Mouse (Mus musculus) kidney, embryonic 14.5 days (tissue): Measurements from ENCODE around the gene Grifin. TPM values are rescaled to one million over a fixed set of nuclear protein-coding genes. Genes with fewer than 3 reads are reported as not detected.

Source experiments
- ATAC-seq: fragments of 200-750 bp; cut with Nextera tagmentation; 2 replicates; pipeline ENCODE4 v1.8.0; 2017; ENCODE audit warnings: moderate number of reproducible peaks, mild to moderate bottlenecking, moderate TSS enrichment, moderate library complexity; ENCODE audit not compliant: low FRiP score, low TSS enrichment
- H3K27ac ChIP-seq: fragments of 300-500 bp; sonication (generic); 2 replicates; pipeline ENCODE4 v1.5.1; 2014; ENCODE audit warnings: low read depth, mild to moderate bottlenecking, low read length, moderate library complexity, mixed read lengths
- H3K27me3 ChIP-seq: fragments of 300-500 bp; sonication (generic); 2 replicates; pipeline ENCODE4 v1.6.1; 2014; ENCODE audit warnings: mild to moderate bottlenecking, low read length; ENCODE audit not compliant: control insufficient read depth, insufficient read depth
- H3K36me3 ChIP-seq: fragments of 300-500 bp; sonication (generic); 2 replicates; pipeline ENCODE4 v1.6.1; 2014; ENCODE audit warnings: low read length, mixed read lengths; ENCODE audit not compliant: control insufficient read depth, insufficient read depth
- H3K4me1 ChIP-seq: fragments of 300-500 bp; sonication (generic); 2 replicates; pipeline ENCODE4 v1.6.1; 2014; ENCODE audit warnings: low read length, mixed read lengths; ENCODE audit not compliant: control insufficient read depth, insufficient read depth
- H3K4me2 ChIP-seq: fragments of 300-500 bp; sonication (generic); replicated peaks from 2 replicates; pipeline ENCODE4 v1.6.1; 2014; ENCODE audit warnings: low read depth, mild to moderate bottlenecking, low read length
- H3K4me3 ChIP-seq: fragments of 300-500 bp; sonication (generic); 2 replicates; pipeline ENCODE4 v1.5.1; 2014; ENCODE audit warnings: mild to moderate bottlenecking, low read length
- H3K9ac ChIP-seq: fragments of 300-500 bp; sonication (generic); 2 replicates; pipeline ENCODE4 v1.6.1; 2014; ENCODE audit warnings: low read depth, mild to moderate bottlenecking, low read length, moderate library complexity
- H3K9me3 ChIP-seq: fragments of 300-500 bp; sonication (generic); 2 replicates; pipeline ENCODE4 v1.6.1; 2016; ENCODE audit warnings: low read length; ENCODE audit not compliant: control insufficient read depth
- WGBS: fragments of 180-500 bp; shearing (Covaris S2); extraction: QIAGEN DNeasy Blood & Tissue Kit; methylation state at CpG from one replicate; pipeline ENCODE4 v1.1.7; 2014; 5-methylcytosine and 5-hydroxymethylcytosine counted together
- polyA plus RNA-seq: library from polyadenylated mRNA; unstranded; fragments of >200 nt; fragmentation: Nextera tagmentation; extraction: Ambion mirVana; gene quantifications from 2 replicates; pipeline ENCODE4 v1.2.1, GENCODE M21; 2014

The Grifin gene
- polyA plus RNA-seq, 1 experiment from 2014 or later = not detected

DNA sequence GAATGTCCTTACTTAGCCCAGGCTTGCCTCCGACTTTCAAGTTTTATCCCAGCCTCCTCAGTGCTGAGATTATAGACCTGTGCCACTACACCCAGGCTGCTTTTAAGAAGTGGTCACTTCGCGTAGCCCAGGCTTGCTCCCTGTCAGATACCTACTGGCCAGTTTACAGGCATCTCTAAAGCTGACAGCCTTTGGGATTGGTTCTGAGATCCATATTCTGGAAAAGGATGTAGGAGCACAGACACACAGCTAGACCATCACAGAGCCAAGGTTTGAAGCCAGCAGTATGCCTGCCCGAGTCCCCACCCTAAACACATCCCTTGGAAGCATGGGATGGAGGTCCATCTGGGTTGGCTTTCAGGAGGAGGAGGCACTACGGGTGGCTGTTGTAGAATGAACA lies 2.9 kb upstream of the Grifin start:
- peaks cover 33% of the 10 kb centered on the region for H3K4me1 ChIP-seq
- 91% methylated on average over 5 of the region's 5 CpGs for WGBS

GRCm38 (mm10) chr5:140567321-140567720 lies 2.5 kb upstream of the Grifin start:
- Histone ChIP-seq H3K27ac (0 out of 2 replicates have a peak overlapping the region, but pooled peaks have one; percentile 4), H3K4me1 (peaks cover 33% of the 10 kb centered on the region), H3K4me2 (no peak overlapping the region), H3K9ac (no peak overlapping the region), H3K36me3 (no peaks in the 10 kb centered on the region), H3K27me3 (no peaks in the 10 kb centered on the region), H3K9me3 (no peaks in the 10 kb centered on the region), H3K4me3 (no peak overlapping the region)
- WGBS = 49% methylated on average over 11 of the region's 11 CpGs
- peak; percentile 11; the same call in 1 of the 2 replicates for ATAC-seq

More for the DNA sequence above, 2.9 kb upstream of the Grifin start:
- no peak for ATAC-seq
- Histone ChIP-seq H3K27ac (no peak overlapping the region), H3K9me3 (no peaks in the 10 kb centered on the region), H3K4me2 (no peak overlapping the region), H3K27me3 (no peaks in the 10 kb centered on the region), H3K9ac (no peak overlapping the region), H3K36me3 (no peaks in the 10 kb centered on the region), H3K4me3 (no peak overlapping the region)

- Histone ChIP-seq H3K36me3 (no peaks in the 10 kb centered on the region), H3K27ac (peak overlapping the region; percentile 17; the same call in 1 of the 2 replicates), H3K27me3 (no peaks in the 10 kb centered on the region), H3K4me2 (no peak overlapping the region), H3K9me3 (no peaks in the 10 kb centered on the region), H3K4me1 (peaks cover 33% of the 10 kb centered on the region), H3K4me3 (no peak overlapping the region), H3K9ac (no peak overlapping the region)
- 69% methylated on average over 4 of the region's 4 CpGs for WGBS
- ATAC-seq = no peak
Observed at GRCm38 (mm10) chr5:140566271-140566670, 1.4 kb upstream of the Grifin start.

- H3K4me1 ChIP-seq = peaks cover 33% of the 10 kb centered on the region
- ATAC-seq = peak; percentile 45; the same call in 1 of the 2 replicates
- WGBS = 72% methylated on average over 6 of the region's 6 CpGs
Observed at GRCm38 (mm10) chr5:140565856-140566255, 985 bp upstream of the Grifin start.

GRCm38 (mm10) chr5:140565451-140565850 lies 580 bp upstream of the Grifin start:
- Histone ChIP-seq H3K36me3 (no peaks in the 10 kb centered on the region), H3K4me3 (no peak overlapping the region), H3K9ac (peak overlapping the region; percentile 34; the same call in 1 of the 2 replicates), H3K9me3 (no peaks in the 10 kb centered on the region), H3K27ac (no peak overlapping the region; the same call in 1 of the 2 replicates), H3K4me2 (peak overlapping the region; percentile 3; the same call in 1 of the 2 replicates), H3K27me3 (no peaks in the 10 kb centered on the region), H3K4me1 (peaks cover 33% of the 10 kb centered on the region)
- 54% methylated on average over 5 of the region's 5 CpGs for WGBS
- ATAC-seq = peak; percentile 61; the same call in 1 of the 2 replicates

More at GRCm38 (mm10) chr5:140565856-140566255, 985 bp upstream of the Grifin start:
- Histone ChIP-seq H3K27ac (peak overlapping the region; percentile 17; the same call in 1 of the 2 replicates), H3K4me2 (peak overlapping the region; percentile 3; the same call in 1 of the 2 replicates), H3K9me3 (no peaks in the 10 kb centered on the region), H3K27me3 (no peaks in the 10 kb centered on the region), H3K9ac (peak overlapping the region; percentile 34; the same call in 1 of the 2 replicates), H3K4me3 (no peak overlapping the region), H3K36me3 (no peaks in the 10 kb centered on the region)

GRCm38 (mm10) chr5:140562601-140563000 lies 2.3 kb downstream of the Grifin start:
- Histone ChIP-seq H3K36me3 (no peaks in the 10 kb centered on the region), H3K9me3 (no peaks in the 10 kb centered on the region), H3K4me2 (no peak overlapping the region), H3K4me3 (no peak overlapping the region), H3K27ac (no peak overlapping the region), H3K9ac (no peak overlapping the region), H3K4me1 (peaks cover 23% of the 10 kb centered on the region), H3K27me3 (no peaks in the 10 kb centered on the region)
- 74% methylated on average over 7 of the region's 9 CpGs for WGBS
- no peak for ATAC-seq

GRCm38 (mm10) chr5:140556859-140557258 lies 8.0 kb downstream of the Grifin start:
- Histone ChIP-seq H3K27ac (no peak overlapping the region), H3K9me3 (no peaks in the 10 kb centered on the region), H3K36me3 (no peaks in the 10 kb centered on the region), H3K27me3 (no peaks in the 10 kb centered on the region), H3K9ac (no peak overlapping the region), H3K4me3 (no peak overlapping the region), H3K4me1 (no peaks in the 10 kb centered on the region), H3K4me2 (no peak overlapping the region)
- WGBS = 59% methylated on average over 3 of the region's 3 CpGs
- no peak for ATAC-seq

DNA sequence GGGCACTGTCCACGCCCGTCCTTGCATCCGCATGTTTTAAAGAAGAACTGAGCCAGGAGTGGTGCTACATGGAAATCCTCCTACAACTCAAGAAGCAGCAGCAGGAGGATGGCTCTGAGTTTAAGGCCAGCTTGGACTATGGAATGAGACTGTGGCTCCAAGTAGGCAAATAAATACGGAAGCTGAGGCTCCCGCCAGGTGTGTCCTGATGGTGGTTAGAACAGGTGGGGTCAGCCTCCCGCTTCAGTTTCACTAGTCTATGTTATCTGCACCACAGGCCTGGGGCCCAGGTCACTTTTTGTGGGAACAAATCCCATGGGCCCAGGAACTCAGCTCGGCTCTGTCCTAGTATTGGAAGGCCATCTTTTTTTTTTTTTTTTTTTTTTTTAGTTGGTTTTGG lies 11.2 kb downstream of the Grifin start:
- H3K9ac ChIP-seq = no peak overlapping the region
- no peak overlapping the region for H3K27ac ChIP-seq
- 92% methylated on average over 7 of the region's 7 CpGs for WGBS
- H3K4me3 ChIP-seq = no peak overlapping the region
- no peaks in the 10 kb centered on the region for H3K27me3 ChIP-seq
- no peaks in the 10 kb centered on the region for H3K4me1 ChIP-seq
- H3K4me2 ChIP-seq = no peak overlapping the region
- no peak for ATAC-seq
- H3K9me3 ChIP-seq = no peaks in the 10 kb centered on the region
- H3K36me3 ChIP-seq = no peaks in the 10 kb centered on the region

GRCm38 (mm10) chr5:140549306-140550047 lies 15.4 kb downstream of the Grifin start:
- H3K4me3 ChIP-seq = no peak overlapping the region
- H3K36me3 ChIP-seq = no peaks in the 10 kb centered on the region
- H3K27me3 ChIP-seq = no peaks in the 10 kb centered on the region
- ATAC-seq = 0 out of 2 replicates have a peak, but pooled peaks have one; percentile 58
- no peak overlapping the region for H3K27ac ChIP-seq
- H3K9ac ChIP-seq = no peak overlapping the region
- no peaks in the 10 kb centered on the region for H3K9me3 ChIP-seq
- WGBS = 48% methylated on average over 17 of the region's 17 CpGs
- no peaks in the 10 kb centered on the region for H3K4me1 ChIP-seq
- H3K4me2 ChIP-seq = no peak overlapping the region
